Mouse (Mus musculus): Measurements from ENCODE around the gene Mtpn. TPM values are rescaled to one million over a fixed set of nuclear protein-coding genes. Genes with fewer than 3 reads are reported as not detected.

The Mtpn gene
- polyA plus RNA-seq, 1 experiment from 2014 or later, result 180 TPM

DNA sequence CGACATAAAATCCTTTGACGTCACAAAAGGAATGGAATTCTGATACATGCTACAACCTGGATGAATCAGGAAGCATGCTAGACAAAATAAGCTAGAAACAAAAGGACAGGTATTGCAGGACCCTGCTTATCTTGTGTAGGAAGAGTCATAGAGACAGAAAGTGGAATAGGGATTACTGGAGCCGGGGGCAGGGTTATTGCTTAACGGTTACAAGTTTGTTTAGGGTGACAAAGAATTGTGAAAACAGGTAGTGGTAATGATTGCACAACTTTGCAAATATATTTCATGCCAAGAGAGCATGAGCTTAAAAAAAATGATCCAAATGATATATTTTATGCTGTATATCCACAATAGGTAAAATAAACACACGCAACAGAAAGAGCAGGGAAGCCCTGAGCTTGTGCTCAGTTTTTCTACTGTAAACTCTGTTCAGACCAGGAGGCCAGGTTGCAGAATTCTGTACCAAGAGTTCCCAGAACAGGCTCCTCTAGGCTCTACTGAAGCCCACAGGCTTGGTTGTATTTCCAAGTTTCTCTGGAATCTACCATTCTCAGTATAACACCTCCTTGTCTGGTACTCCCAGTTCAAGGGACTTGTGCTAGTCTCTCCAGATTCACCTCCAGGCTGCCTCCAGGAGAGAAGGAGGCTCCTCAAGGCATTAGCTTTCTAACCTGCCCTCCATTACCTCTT is 39.6 kb downstream of the Mtpn start:
- Histone ChIP-seq H3K4me3 (replicated peaks) (no peak overlapping the region), H3K27me3 (no peaks in the 10 kb centered on the region), H3K36me3 (no peaks in the 10 kb centered on the region), H3K27ac (no peak overlapping the region), H3K4me2 (replicated peaks) (no peak overlapping the region), H3K9ac (replicated peaks) (no peak overlapping the region), H3K4me1 (replicated peaks) (no peaks in the 10 kb centered on the region), H3K9me3 (no peaks in the 10 kb centered on the region)
- no peak for ATAC-seq
- 94% methylated on average over 5 of the region's 5 CpGs for WGBS

DNA sequence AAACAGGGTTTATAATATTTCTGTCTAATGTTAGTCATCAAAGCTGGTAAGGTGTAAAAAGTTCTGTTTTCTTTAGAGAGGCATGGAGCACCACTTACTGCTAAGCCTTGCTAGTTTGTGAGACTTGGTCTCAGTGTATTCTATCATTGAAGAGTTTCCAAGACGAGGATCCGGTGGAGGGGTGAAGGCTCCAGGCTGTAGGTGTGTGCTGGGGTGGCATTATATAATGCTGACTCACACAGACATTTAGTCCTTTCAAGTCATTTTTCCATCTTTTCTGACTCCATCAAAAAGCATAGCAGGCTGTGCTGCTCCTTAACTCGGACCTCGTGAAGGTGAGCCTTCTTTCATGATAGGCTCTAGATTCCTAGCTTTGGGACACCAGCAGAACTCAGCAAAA is 42.3 kb downstream of the Mtpn start:
- H3K27ac ChIP-seq, result no peak overlapping the region
- WGBS, result 93% methylated on average over 4 of the region's 4 CpGs

GRCm38 (mm10) chr6:35493851-35494250 is 45.8 kb downstream of the Mtpn start:
- no peak for ATAC-seq
- H3K4me3 ChIP-seq (replicated peaks), result no peak overlapping the region
- no peaks in the 10 kb centered on the region for H3K27me3 ChIP-seq
- WGBS, result 87% methylated on average over 6 of the region's 6 CpGs
- H3K36me3 ChIP-seq, result no peaks in the 10 kb centered on the region
- H3K9ac ChIP-seq (replicated peaks), result no peak overlapping the region
- H3K4me1 ChIP-seq (replicated peaks), result no peaks in the 10 kb centered on the region
- H3K4me2 ChIP-seq (replicated peaks), result no peak overlapping the region
- no peak overlapping the region for H3K27ac ChIP-seq
- no peaks in the 10 kb centered on the region for H3K9me3 ChIP-seq

More for the DNA sequence above, 42.3 kb downstream of the Mtpn start:
- Histone ChIP-seq H3K9me3 (no peaks in the 10 kb centered on the region), H3K4me1 (replicated peaks) (no peaks in the 10 kb centered on the region), H3K4me2 (replicated peaks) (no peak overlapping the region), H3K9ac (replicated peaks) (no peak overlapping the region), H3K27me3 (no peaks in the 10 kb centered on the region), H3K4me3 (replicated peaks) (no peak overlapping the region), H3K36me3 (no peaks in the 10 kb centered on the region)
- ATAC-seq, result no peak

DNA sequence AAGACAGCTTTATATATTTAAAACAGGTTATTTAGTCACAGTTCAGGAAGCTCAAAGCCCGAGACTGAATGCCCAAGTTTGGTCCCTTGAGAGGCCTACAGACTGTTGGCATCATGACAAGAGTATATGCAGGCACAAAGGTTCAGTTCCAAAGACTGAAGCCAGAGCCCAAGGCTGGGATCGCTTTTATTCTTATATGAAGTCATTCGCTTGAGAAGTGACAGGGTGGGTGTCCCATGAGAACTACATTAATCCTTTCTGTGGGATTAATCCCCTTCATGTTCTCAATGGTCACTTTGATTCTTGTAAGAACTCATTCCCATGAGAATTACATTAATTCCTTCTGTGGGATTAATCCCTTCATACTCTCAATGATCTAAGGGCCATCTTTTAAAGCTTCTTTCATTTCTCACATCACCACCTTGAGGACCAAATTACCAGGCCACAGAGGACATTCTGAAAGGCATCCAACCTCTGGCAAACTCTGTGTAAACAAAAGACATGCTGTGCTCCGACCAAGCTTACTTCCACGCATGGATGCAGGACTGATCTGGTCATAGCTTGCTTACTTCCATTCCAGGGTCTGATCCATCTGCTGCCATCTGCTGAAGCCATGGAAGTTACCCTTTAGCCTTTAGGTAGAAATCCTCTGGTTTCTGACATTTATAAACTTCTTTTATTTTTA is 59.9 kb downstream of the Mtpn start:
- H3K4me1 ChIP-seq (replicated peaks), result peaks cover 8% of the 10 kb centered on the region; the same call in 1 of the 2 replicates
- H3K4me3 ChIP-seq (replicated peaks), result no peak overlapping the region
- peak; percentile 92 for ATAC-seq
- 14% methylated on average over 5 of the region's 5 CpGs for WGBS
- no peak overlapping the region for H3K9ac ChIP-seq (replicated peaks)
- H3K9me3 ChIP-seq, result 0 out of 2 replicates have a peak, but pooled peaks cover 4% of the 10 kb centered on the region
- H3K27me3 ChIP-seq, result peaks cover 40% of the 10 kb centered on the region
- no peak overlapping the region for H3K4me2 ChIP-seq (replicated peaks)
- H3K36me3 ChIP-seq, result no peaks in the 10 kb centered on the region
- no peak overlapping the region for H3K27ac ChIP-seq

DNA sequence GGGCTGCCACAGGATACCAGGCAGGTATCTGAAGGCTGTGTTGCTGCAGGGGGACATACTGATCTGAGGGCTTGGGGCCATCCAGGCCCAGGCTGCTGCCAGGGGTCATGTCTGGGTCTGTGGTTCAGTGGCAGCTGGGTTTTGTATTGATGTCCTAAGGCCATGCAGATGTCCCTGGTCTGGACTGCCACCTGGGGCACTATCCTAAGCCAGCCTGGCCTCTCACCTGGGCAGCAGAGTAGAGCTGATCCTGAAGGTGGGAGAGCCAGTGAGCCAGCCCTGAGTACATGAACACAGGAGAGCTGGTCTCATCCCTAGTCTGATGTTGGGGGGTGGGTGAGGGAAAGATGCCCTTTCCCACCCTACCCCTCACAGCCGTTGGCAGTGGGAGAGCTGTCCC is 62.9 kb downstream of the Mtpn start:
- peaks cover 18% of the 10 kb centered on the region; the same call in 1 of the 2 replicates for H3K27me3 ChIP-seq
- WGBS, result 80% methylated on average over 1 of the region's 1 CpGs
- no peak for ATAC-seq

GRCm38 (mm10) chr6:35463450-35464395 is 76.0 kb downstream of the Mtpn start:
- 56% methylated on average over 5 of the region's 5 CpGs for WGBS
- H3K27ac ChIP-seq, result no peak overlapping the region
- no peak overlapping the region for H3K4me3 ChIP-seq (replicated peaks)
- no peaks in the 10 kb centered on the region; the same call in 1 of the 2 replicates for H3K4me1 ChIP-seq (replicated peaks)
- no peak overlapping the region for H3K9ac ChIP-seq (replicated peaks)
- H3K27me3 ChIP-seq, result 0 out of 2 replicates have a peak, but pooled peaks cover 4% of the 10 kb centered on the region
- no peaks in the 10 kb centered on the region for H3K9me3 ChIP-seq
- ATAC-seq, result peak; percentile 58
- H3K4me2 ChIP-seq (replicated peaks), result no peak overlapping the region
- H3K36me3 ChIP-seq, result no peaks in the 10 kb centered on the region

More for the DNA sequence above, 62.9 kb downstream of the Mtpn start:
- Histone ChIP-seq H3K9ac (replicated peaks) (no peak overlapping the region), H3K4me2 (replicated peaks) (no peak overlapping the region), H3K4me3 (replicated peaks) (no peak overlapping the region), H3K9me3 (0 out of 2 replicates have a peak, but pooled peaks cover 4% of the 10 kb centered on the region), H3K4me1 (replicated peaks) (peaks cover 8% of the 10 kb centered on the region; the same call in 1 of the 2 replicates), H3K36me3 (no peaks in the 10 kb centered on the region), H3K27ac (no peak overlapping the region)

- no peak overlapping the region for H3K9ac ChIP-seq (replicated peaks)
- ATAC-seq, result no peak
- H3K4me1 ChIP-seq (replicated peaks), result no peaks in the 10 kb centered on the region; the same call in 1 of the 2 replicates
- H3K9me3 ChIP-seq, result no peaks in the 10 kb centered on the region
- H3K27ac ChIP-seq, result no peak overlapping the region
- H3K4me3 ChIP-seq (replicated peaks), result no peak overlapping the region
- 97% methylated on average over 1 of the region's 1 CpGs for WGBS
- H3K4me2 ChIP-seq (replicated peaks), result no peak overlapping the region
- 0 out of 2 replicates have a peak, but pooled peaks cover 4% of the 10 kb centered on the region for H3K27me3 ChIP-seq
- no peaks in the 10 kb centered on the region for H3K36me3 ChIP-seq
Observed at GRCm38 (mm10) chr6:35462484-35462883, 77.2 kb downstream of the Mtpn start.

Small RNAs within 50 kb of the gene (microRNA-seq; reads per million reads assigned to microRNA genes)
- not detected for gene Gm23053

Other genes starting within 250 kb of the Mtpn start
- 1.8 and 2.5 TPM in 2 replicates for gene Slc13a4, start 231.8 kb downstream of the Mtpn start, polyA plus RNA-seq (2015; fragmentation: Nextera tagmentation; extraction: Ambion mirVana)
- 0.42 and 0.49 TPM in 2 replicates for gene Fam180a, start 213.7 kb downstream of the Mtpn start, polyA plus RNA-seq (2015; fragmentation: Nextera tagmentation; extraction: Ambion mirVana)

Measured in midbrain, embryonic 13.5 days (tissue).